Mouse (Mus musculus) C2C12 (cell line): Measurements from ENCODE around the gene Gsk3b.

Experiments
- CTCF ChIP-seq: IDR thresholded peaks from one replicate; pipeline ENCODE4 v1.5.1; 2011; ENCODE audit not compliant: control insufficient read depth, insufficient read depth, insufficient read length
- USF1 ChIP-seq: IDR thresholded peaks from one replicate; pipeline ENCODE4 v1.6.1; 2011; ENCODE audit warnings: low read depth, mild to moderate bottlenecking, control low read depth, moderate library complexity

DNA sequence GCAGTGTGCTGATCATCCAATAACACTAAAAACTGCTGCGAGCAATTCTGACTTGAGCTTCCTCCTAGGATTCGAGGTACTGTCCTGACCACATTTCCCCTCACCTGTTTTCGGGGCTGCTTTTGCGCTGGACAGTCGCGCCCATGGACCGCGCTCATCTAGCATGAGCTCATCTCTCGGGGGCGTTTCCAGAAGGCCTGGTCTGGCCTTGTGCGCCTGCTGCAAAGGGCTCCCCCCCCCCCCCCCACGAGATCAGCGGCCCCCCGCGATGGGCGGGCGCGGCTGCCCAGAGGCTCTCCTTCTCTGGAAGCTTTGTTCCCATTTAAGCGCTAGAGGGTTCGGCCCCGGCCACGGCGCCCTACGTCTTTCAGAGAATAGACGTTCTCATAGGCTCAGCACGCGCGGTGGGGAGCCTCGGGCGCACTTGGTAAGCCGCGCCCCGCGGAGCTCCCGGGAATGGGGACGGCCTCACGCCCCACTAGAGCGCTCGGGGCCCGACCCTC, 624 bp upstream of the Gsk3b start:
- no peak for TF ChIP-seq USF1
- TF ChIP-seq CTCF, result no peak
